Mouse (Mus musculus): ENCODE data around the gene Pemt. TPM values are rescaled to one million over a fixed set of nuclear protein-coding genes. Genes with fewer than 3 reads are reported as not detected.
A peak's percentile ranks its signal among the peaks of the same experiment; 100 is the strongest.

The Pemt gene
- polyA plus RNA-seq, 2 experiments, result 5.4 to 7.2 TPM

DNA sequence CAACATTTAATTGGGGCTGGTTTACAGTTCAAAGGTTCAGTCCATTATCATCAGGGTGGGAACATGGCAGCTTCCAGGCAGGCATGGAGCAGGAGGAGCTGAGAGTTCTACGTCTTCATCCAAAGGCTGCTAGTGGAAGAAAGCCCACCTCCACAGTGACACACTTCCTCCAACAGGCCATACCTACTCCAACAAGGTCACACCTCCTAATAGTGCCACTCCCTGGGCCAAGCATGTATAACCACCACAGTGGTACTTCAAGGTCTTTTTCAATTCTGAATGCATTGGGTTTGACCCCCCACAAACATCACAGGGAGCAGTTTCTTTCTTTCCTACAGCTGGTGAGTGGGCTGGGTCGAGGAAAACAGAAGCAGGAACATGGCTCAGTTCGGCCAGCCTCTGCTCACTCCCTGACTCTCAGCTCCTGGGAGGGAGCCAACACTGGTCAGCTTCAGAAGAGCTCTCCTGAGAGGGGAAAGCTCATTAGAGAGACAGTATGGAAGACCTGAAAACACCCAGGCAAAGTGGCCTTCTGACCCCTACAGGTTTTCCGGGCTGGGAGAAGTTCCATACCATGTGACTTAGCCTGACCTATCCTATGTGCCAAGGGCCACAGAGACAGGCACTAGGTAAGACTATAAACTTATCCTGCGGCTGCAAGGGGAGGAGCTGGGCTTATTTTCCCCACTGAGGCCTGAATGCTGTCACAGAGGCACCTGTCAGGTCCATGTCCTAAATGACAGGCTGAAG lies 44.9 kb downstream of the Pemt start:
- no peak overlapping the region for H3K9ac ChIP-seq (ENCODE audit: low read depth, low read length, severe bottlenecking)
- no peak for TF ChIP-seq POLR2A (IDR thresholded peaks at IDR 0.05; ENCODE audit: borderline replicate concordance, extremely low read depth, insufficient read depth, insufficient read length)
- no peaks in the 10 kb centered on the region for H3K27me3 ChIP-seq (ENCODE audit: control insufficient read depth, insufficient read depth, low read length)
- no peak overlapping the region for H3K4me3 ChIP-seq (replicated peaks; ENCODE audit: low read length)
- no peaks in the 10 kb centered on the region for H3K9me3 ChIP-seq (ENCODE audit: control insufficient read depth, low read length)
- ATAC-seq (ENCODE audit: low FRiP score, low read depth) (no peak), DNase-seq (ENCODE audit: low spot score) (no peak)
- H3K4me2 ChIP-seq (replicated peaks; ENCODE audit: low read depth, low read length, severe bottlenecking), result no peak overlapping the region
- WGBS, result 70% methylated on average over 5 of the region's 5 CpGs
- H3K27ac ChIP-seq (replicated peaks; ENCODE audit: low read depth, low read length), result no peak overlapping the region
- no peaks in the 10 kb centered on the region for H3K36me3 ChIP-seq (ENCODE audit: control insufficient read depth, insufficient read depth, low read length)
- H3K4me1 ChIP-seq (ENCODE audit: control insufficient read depth, insufficient read depth, low read length), result no peaks in the 10 kb centered on the region

DNA sequence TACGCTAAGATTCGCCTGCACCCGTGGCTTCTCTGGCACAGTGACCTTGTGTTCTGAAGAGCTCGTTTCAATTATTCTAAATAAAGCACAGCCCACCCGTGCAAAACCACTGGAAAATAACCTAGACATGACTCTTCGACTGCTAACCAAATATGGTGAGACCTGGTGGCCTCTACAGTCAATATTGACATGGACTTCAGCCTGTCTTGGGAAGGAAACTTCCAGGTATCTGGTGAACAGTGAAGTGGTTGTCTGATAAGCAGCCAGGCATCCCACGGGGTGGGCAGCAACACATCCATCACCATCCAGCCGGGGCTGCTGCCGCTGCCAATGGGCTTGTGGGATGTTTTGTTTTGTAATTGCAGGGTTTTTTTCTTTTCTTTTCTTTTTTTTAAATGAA lies 52.0 kb downstream of the Pemt start:
- no peak overlapping the region for H3K9ac ChIP-seq (ENCODE audit: low read depth, low read length, severe bottlenecking)
- WGBS, result 70% methylated on average over 9 of the region's 9 CpGs
- H3K36me3 ChIP-seq (ENCODE audit: control insufficient read depth, insufficient read depth, low read length), result no peaks in the 10 kb centered on the region
- H3K4me3 ChIP-seq (replicated peaks; ENCODE audit: low read length), result no peak overlapping the region
- no peak overlapping the region for H3K27ac ChIP-seq (replicated peaks; ENCODE audit: low read depth, low read length)
- H3K27me3 ChIP-seq (ENCODE audit: control insufficient read depth, insufficient read depth, low read length), result no peaks in the 10 kb centered on the region
- DNase-seq (ENCODE audit: low spot score) (no peak), ATAC-seq (ENCODE audit: low FRiP score, low read depth) (no peak)
- H3K4me2 ChIP-seq (replicated peaks; ENCODE audit: low read depth, low read length, severe bottlenecking), result no peak overlapping the region
- no peak for TF ChIP-seq POLR2A (IDR thresholded peaks at IDR 0.05; ENCODE audit: borderline replicate concordance, extremely low read depth, insufficient read depth, insufficient read length)
- no peaks in the 10 kb centered on the region for H3K4me1 ChIP-seq (ENCODE audit: control insufficient read depth, insufficient read depth, low read length)
- no peaks in the 10 kb centered on the region for H3K9me3 ChIP-seq (ENCODE audit: control insufficient read depth, low read length)

GRCm38 (mm10) chr11:59991365-59991764 lies 54.9 kb downstream of the Pemt start:
- no peak overlapping the region for H3K4me2 ChIP-seq (replicated peaks; ENCODE audit: low read depth, low read length, severe bottlenecking)
- H3K27ac ChIP-seq (replicated peaks; ENCODE audit: low read depth, low read length), result no peak overlapping the region
- no peaks in the 10 kb centered on the region for H3K27me3 ChIP-seq (ENCODE audit: control insufficient read depth, insufficient read depth, low read length)
- ATAC-seq (ENCODE audit: low FRiP score, low read depth) (no peak), DNase-seq (ENCODE audit: low spot score) (peak; percentile 35)
- H3K9me3 ChIP-seq (ENCODE audit: control insufficient read depth, low read length), result no peaks in the 10 kb centered on the region
- TF ChIP-seq POLR2A (IDR thresholded peaks at IDR 0.05; ENCODE audit: borderline replicate concordance, extremely low read depth, insufficient read depth, insufficient read length), result no peak
- H3K9ac ChIP-seq (ENCODE audit: low read depth, low read length, severe bottlenecking), result no peak overlapping the region
- no peaks in the 10 kb centered on the region for H3K36me3 ChIP-seq (ENCODE audit: control insufficient read depth, insufficient read depth, low read length)
- H3K4me3 ChIP-seq (replicated peaks; ENCODE audit: low read length), result no peak overlapping the region
- 57% methylated on average over 8 of the region's 8 CpGs for WGBS
- H3K4me1 ChIP-seq (ENCODE audit: control insufficient read depth, insufficient read depth, low read length), result no peaks in the 10 kb centered on the region

- DNase-seq (ENCODE audit: low spot score), result no peak
- 50% methylated on average over 1 of the region's 1 CpGs for WGBS
These were observed 56.9 kb downstream of the Pemt start for GRCm38 (mm10) chr11:59989406-59989805.

GRCm38 (mm10) chr11:59977831-59978230 lies 68.5 kb downstream of the Pemt start:
- DNase-seq (ENCODE audit: low spot score) (no peak), ATAC-seq (ENCODE audit: low FRiP score, low read depth) (no peak)
- H3K27ac ChIP-seq (replicated peaks; ENCODE audit: low read depth, low read length), result no peak overlapping the region
- no peak overlapping the region for H3K9ac ChIP-seq (ENCODE audit: low read depth, low read length, severe bottlenecking)
- no peak for TF ChIP-seq POLR2A (IDR thresholded peaks at IDR 0.05; ENCODE audit: borderline replicate concordance, extremely low read depth, insufficient read depth, insufficient read length)
- 77% methylated on average over 5 of the region's 5 CpGs for WGBS
- H3K27me3 ChIP-seq (ENCODE audit: control insufficient read depth, insufficient read depth, low read length), result no peaks in the 10 kb centered on the region
- no peaks in the 10 kb centered on the region for H3K36me3 ChIP-seq (ENCODE audit: control insufficient read depth, insufficient read depth, low read length)
- no peaks in the 10 kb centered on the region for H3K9me3 ChIP-seq (ENCODE audit: control insufficient read depth, low read length)
- H3K4me2 ChIP-seq (replicated peaks; ENCODE audit: low read depth, low read length, severe bottlenecking), result no peak overlapping the region
- H3K4me1 ChIP-seq (ENCODE audit: control insufficient read depth, insufficient read depth, low read length), result no peaks in the 10 kb centered on the region
- no peak overlapping the region for H3K4me3 ChIP-seq (replicated peaks; ENCODE audit: low read length)

More at GRCm38 (mm10) chr11:59989406-59989805, 56.9 kb downstream of the Pemt start:
- no peak for ATAC-seq (ENCODE audit: low FRiP score, low read depth)
- Histone ChIP-seq H3K4me1 (ENCODE audit: control insufficient read depth, insufficient read depth, low read length) (no peaks in the 10 kb centered on the region), H3K9ac (ENCODE audit: low read depth, low read length, severe bottlenecking) (no peak overlapping the region), H3K4me2 (replicated peaks; ENCODE audit: low read depth, low read length, severe bottlenecking) (no peak overlapping the region), H3K36me3 (ENCODE audit: control insufficient read depth, insufficient read depth, low read length) (no peaks in the 10 kb centered on the region), H3K27ac (replicated peaks; ENCODE audit: low read depth, low read length) (no peak overlapping the region), H3K4me3 (replicated peaks; ENCODE audit: low read length) (no peak overlapping the region), H3K9me3 (ENCODE audit: control insufficient read depth, low read length) (no peaks in the 10 kb centered on the region), H3K27me3 (ENCODE audit: control insufficient read depth, insufficient read depth, low read length) (no peaks in the 10 kb centered on the region)
- no peak for TF ChIP-seq POLR2A (IDR thresholded peaks at IDR 0.05; ENCODE audit: borderline replicate concordance, extremely low read depth, insufficient read depth, insufficient read length)

Measured in limb, embryonic 14.5 days (tissue).